Mouse (Mus musculus): ENCODE data around the gene Ino80b.

GRCm38 (mm10) chr6:83087205-83087925 lies 37.9 kb downstream of the Ino80b start:
- TF ChIP-seq POLR2A (IDR thresholded peaks at IDR 0.05; ENCODE audit: low read depth, low read length) = no peak
- TF ChIP-seq CTCF (IDR thresholded peaks at IDR 0.05; ENCODE audit: extremely low read depth, insufficient read length, insufficient replicate concordance, low read depth, low read length) = no peak

All from small intestine, adult 2 months (tissue).